Mouse (Mus musculus): ENCODE results near the gene Dnajc2. TPM values are rescaled to one million over a fixed set of nuclear protein-coding genes. Genes with fewer than 3 reads are reported as not detected.

Gene Dnajc2
- polyA plus RNA-seq (2012; ENCODE audit: low replicate concordance) = 30.6 and 58.4 TPM in 2 replicates

DNA sequence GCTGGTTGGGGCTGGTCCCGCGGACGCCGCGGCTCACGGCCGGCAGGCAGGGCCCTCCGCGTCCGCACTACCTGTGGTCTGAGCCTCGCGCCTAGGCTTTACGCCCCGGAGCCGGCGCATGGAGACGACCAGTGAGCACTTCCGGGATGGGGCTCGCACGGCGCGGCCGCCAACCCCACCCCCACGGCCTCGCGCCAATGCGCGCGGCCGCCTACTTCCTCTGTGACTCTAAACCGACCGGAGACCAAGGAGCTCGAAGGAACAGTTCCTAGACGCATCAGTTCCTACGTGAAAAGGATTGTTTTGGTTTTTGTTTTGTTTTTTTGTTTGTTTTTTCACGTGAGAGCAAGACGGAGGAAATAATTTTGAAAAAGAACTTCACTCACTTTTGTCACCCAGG is at the start of gene Dnajc2, which contains the start of gene Psmc2:
TSS of gene Dnajc2 (minus strand) at position 199 of the 400 bp plus-strand sequence.
TSS of gene Psmc2 (plus strand) at position 231 of the 400 bp plus-strand sequence.

DNA sequence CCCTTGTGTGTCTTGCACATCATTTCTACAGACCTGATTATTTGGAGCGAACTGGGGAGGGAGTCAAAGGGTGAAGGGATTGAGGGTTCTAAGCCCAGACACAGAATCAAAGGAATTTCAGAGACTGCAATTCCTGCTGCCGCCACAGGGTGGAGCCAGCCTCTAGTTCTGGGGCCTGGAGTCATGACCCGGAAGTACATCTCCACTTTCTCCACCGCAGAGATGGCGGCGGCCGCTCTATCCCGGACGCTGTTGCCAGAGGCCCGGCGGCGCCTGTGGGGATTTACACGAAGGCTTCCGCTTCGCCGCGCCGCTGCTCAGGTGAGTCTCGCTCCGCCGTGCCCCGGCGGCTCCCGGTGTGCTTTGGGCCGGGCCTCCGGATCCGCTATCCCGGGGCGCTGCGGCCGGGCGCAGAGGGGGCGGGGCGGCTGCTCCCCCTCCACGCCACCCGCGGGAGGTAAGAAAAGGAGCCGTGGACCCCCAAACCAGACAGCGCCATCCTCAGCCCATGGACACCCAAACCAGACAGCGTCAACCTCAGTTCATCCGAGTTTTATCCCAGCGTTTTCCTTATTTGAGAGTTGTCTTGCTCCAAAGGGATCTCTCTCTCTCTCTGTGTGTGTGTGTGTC is 48.0 kb downstream of the Dnajc2 start, which contains the start of gene Pmpcb:
TSS of gene Pmpcb (plus strand) at position 186 of the 630 bp plus-strand sequence.

Other genes with a start within 250 kb of the Dnajc2 start
- gene Lrrc17, start 241.7 kb downstream of the Dnajc2 start, polyA plus RNA-seq (2012; ENCODE audit: low replicate concordance) = not detected in 2 replicates
- not detected in 2 replicates for gene Fbxl13, start 139.6 kb downstream of the Dnajc2 start, polyA plus RNA-seq (2012; ENCODE audit: low replicate concordance)
- gene Armc10, start 139.4 kb downstream of the Dnajc2 start, polyA plus RNA-seq (2012; ENCODE audit: low replicate concordance) = 31.5 and 68.6 TPM in 2 replicates
- 0.64 and 0.77 TPM in 2 replicates for gene Napepld, start 83.9 kb downstream of the Dnajc2 start, polyA plus RNA-seq (2012; ENCODE audit: low replicate concordance)
- 16.0 and 21.1 TPM in 2 replicates for gene Pmpcb, start 48.1 kb downstream of the Dnajc2 start, polyA plus RNA-seq (2012; ENCODE audit: low replicate concordance)
- 3.1 and 9.3 TPM in 2 replicates for gene Psmc2, start within 50 bp of the Dnajc2 start, polyA plus RNA-seq (2012; ENCODE audit: low replicate concordance)
- not detected in 2 replicates for gene Slc26a5, start 80.4 kb upstream of the Dnajc2 start, polyA plus RNA-seq (2012; ENCODE audit: low replicate concordance)